Mouse (Mus musculus): ENCODE data around the gene Bcas3. TPM values are rescaled to one million over a fixed set of nuclear protein-coding genes. Genes with fewer than 3 reads are reported as not detected.

The Bcas3 gene
- total RNA-seq, 2 experiments from 2014 or later: 40.9 to 45.4 TPM

GRCm38 (mm10) chr11:85823181-85823580 is 470.2 kb downstream of the Bcas3 start:
- peak; percentile 86 to 87 for DNase-seq (ENCODE audit: low spot score in 2 of 2)

GRCm38 (mm10) chr11:85823794-85824193 is 470.8 kb downstream of the Bcas3 start:
- no peak for DNase-seq (ENCODE audit: low spot score in 2 of 2)

GRCm38 (mm10) chr11:85825031-85825430 is 472.1 kb downstream of the Bcas3 start:
- no peak for DNase-seq (ENCODE audit: low spot score in 2 of 2)

GRCm38 (mm10) chr11:85825823-85826222 is 472.9 kb downstream of the Bcas3 start:
- no peak for DNase-seq (ENCODE audit: low spot score in 2 of 2)

- no peak for DNase-seq (ENCODE audit: low spot score in 2 of 2)
Observed at GRCm38 (mm10) chr11:85827342-85827741, 474.4 kb downstream of the Bcas3 start.

- no peak for DNase-seq (ENCODE audit: low spot score in 2 of 2)
Observed at GRCm38 (mm10) chr11:85828691-85829519, 475.9 kb downstream of the Bcas3 start.

- no peak for DNase-seq (ENCODE audit: low spot score in 2 of 2)
Observed at GRCm38 (mm10) chr11:85829520-85830440, 476.8 kb downstream of the Bcas3 start.

- no peak for DNase-seq (ENCODE audit: low spot score in 2 of 2)
Observed at GRCm38 (mm10) chr11:85830901-85831341, 478.0 kb downstream of the Bcas3 start.

GRCm38 (mm10) chr11:85831656-85832230 is 478.8 kb downstream of the Bcas3 start:
- DNase-seq (ENCODE audit: low spot score in 2 of 2): no peak

- peak; percentile 67 to 76 for DNase-seq (ENCODE audit: low spot score in 2 of 2)
Observed at GRCm38 (mm10) chr11:85832231-85832924, 479.4 kb downstream of the Bcas3 start, which contains the start of gene Tbx2. Gene Tbx2 (plus strand): TSS chr11:85832551.

- DNase-seq (ENCODE audit: low spot score in 2 of 2): no peak
Observed at GRCm38 (mm10) chr11:85833081-85833521, 480.1 kb downstream of the Bcas3 start.

GRCm38 (mm10) chr11:85833761-85834385 is 480.9 kb downstream of the Bcas3 start:
- no peak for DNase-seq (ENCODE audit: low spot score in 2 of 2)

GRCm38 (mm10) chr11:85834386-85834931 is 481.5 kb downstream of the Bcas3 start:
- no peak for DNase-seq (ENCODE audit: low spot score in 2 of 2)

GRCm38 (mm10) chr11:85835001-85835752 is 482.2 kb downstream of the Bcas3 start:
- DNase-seq (ENCODE audit: low spot score in 2 of 2): no peak

- DNase-seq (ENCODE audit: low spot score in 2 of 2): no peak
Observed at GRCm38 (mm10) chr11:85835753-85836522, 483.0 kb downstream of the Bcas3 start.

- no peak for DNase-seq (ENCODE audit: low spot score in 2 of 2)
Observed at GRCm38 (mm10) chr11:85836523-85837290, 483.7 kb downstream of the Bcas3 start.

- no peak for DNase-seq (ENCODE audit: low spot score in 2 of 2)
Observed at GRCm38 (mm10) chr11:85837291-85837647, 484.3 kb downstream of the Bcas3 start.
